Mouse (Mus musculus) cerebral cortex, adult 2 months (tissue): ENCODE results near the gene Pdk4.

Experiments used
- WGBS: fragments of 180-500 bp; shearing (Covaris S2); methylation state at CpG from one replicate; pipeline ENCODE4 v1.1.7; 2018; 5-methylcytosine and 5-hydroxymethylcytosine counted together

Gene Pdk4

GRCm38 (mm10) chr6:5444331-5444898 lies 51.7 kb downstream of the Pdk4 start:
- WGBS: 96% methylated on average over 5 of the region's 5 CpGs

- WGBS: 23% methylated on average over 13 of the region's 13 CpGs
Measured at GRCm38 (mm10) chr6:5443104-5443863, 52.8 kb downstream of the Pdk4 start.

- WGBS: 18% methylated on average over 14 of the region's 14 CpGs
Measured at GRCm38 (mm10) chr6:5442316-5443085, 53.6 kb downstream of the Pdk4 start.

GRCm38 (mm10) chr6:5441221-5441620 lies 54.9 kb downstream of the Pdk4 start:
- WGBS: 97% methylated on average over 6 of the region's 6 CpGs

- WGBS: 53% methylated on average over 4 of the region's 4 CpGs
Measured at GRCm38 (mm10) chr6:5437757-5438156, 58.4 kb downstream of the Pdk4 start.

GRCm38 (mm10) chr6:5433887-5434286 lies 62.2 kb downstream of the Pdk4 start:
- WGBS: 72% methylated on average over 2 of the region's 2 CpGs
